ENCODE assay signal across 24 mouse cellular contexts in the genomic region with DNA sequence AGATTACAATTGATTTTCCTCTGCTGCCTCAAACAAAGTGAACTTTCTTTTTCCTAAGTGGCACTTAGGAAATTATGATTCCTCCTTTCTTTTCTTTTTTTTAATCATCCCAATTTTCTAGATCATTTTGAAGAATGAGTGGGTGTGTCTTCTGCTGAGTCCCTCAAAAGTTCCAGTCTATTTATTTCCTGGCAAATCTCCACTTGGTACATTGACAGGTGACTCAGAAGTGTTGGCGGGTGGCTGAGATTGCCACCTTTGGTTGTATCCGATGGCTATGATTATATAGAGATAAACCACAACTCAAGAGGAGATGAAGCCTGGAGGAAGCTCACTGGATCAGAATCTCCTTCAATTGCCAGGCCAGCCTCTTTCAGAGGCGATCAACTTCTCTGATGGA. TPM values are rescaled to one million over a fixed set of nuclear protein-coding genes. Genes with fewer than 3 reads are reported as not detected.
A peak's percentile ranks its signal among the peaks of the same experiment; 100 is the strongest.
DNase-seq lines count a peak whose midpoint lies in the region; ATAC-seq and TF ChIP-seq lines count a peak whose summit lies in the region.
"Had no signal": no experiment of that assay in that cellular context is flagged by ENCODE, and none has a peak within 500 bp of the region (broad histone marks: within the 10 kb centered on the region; RNA-seq: fewer than 3 reads in every experiment).

No protein-coding gene starts in this region.

- no peaks in the 10 kb centered on the region for H3K27me3 ChIP-seq in liver, adult 2 months (ENCODE audit: control insufficient read depth, insufficient read depth, low read length)
- no peaks in the 10 kb centered on the region for H3K27me3 ChIP-seq in liver, embryonic 12.5 days (replicated peaks)
- H3K27me3 ChIP-seq: heart, embryonic 13.5 days; Patski had no signal

- 71% methylated on average over 3 of the region's 3 CpGs for WGBS in liver, adult 2 months
- WGBS in liver, embryonic 12.5 days (ENCODE audit: insufficient replicate concordance), result 61% methylated on average over 3 of the region's 3 CpGs

- no peaks in the 10 kb centered on the region for H3K9me3 ChIP-seq in liver, embryonic 12.5 days (replicated peaks)
- H3K9me3 ChIP-seq: heart, embryonic 13.5 days had no signal

- H3K79me2 ChIP-seq in liver, adult 2 months (ENCODE audit: control insufficient read depth, insufficient read depth, low read length), result no peaks in the 10 kb centered on the region

- DNase-seq in liver, adult 2 months (ENCODE audit: extremely low read depth, low read depth, low spot score), result peak; percentile 19
- peak; percentile 20 for DNase-seq in NIH3T3 (ENCODE audit: low read depth)
- DNase-seq in fat pad, adult 2 months (ENCODE audit: extremely low read depth, low read depth, low spot score), result peak; percentile 2
- DNase-seq in urinary bladder, postnatal 4 days (ENCODE audit: low spot score in 2 of 2), result no peak
- no peak for DNase-seq in retina, postnatal 1 day
- DNase-seq: adrenal gland, postnatal 10 days; adrenal gland, postnatal 36 days; cerebellum, adult 18-20 months; cerebellum, adult 9-10 months; cerebellum, postnatal 14 days; forebrain, postnatal 0 days; gastrocnemius, postnatal 10 days; gastrocnemius, postnatal 36 days; heart, adult 18-20 months; heart, postnatal 14 days; heart, postnatal 4 days had no signal

- H3K27ac ChIP-seq in liver, adult 2 months (replicated peaks; ENCODE audit: insufficient read depth, low read depth, low read length), result no peak overlapping the region
- H3K27ac ChIP-seq in liver, embryonic 12.5 days, result no peak overlapping the region
- H3K27ac ChIP-seq: heart, embryonic 13.5 days; hindbrain, embryonic 14.5 days; hindbrain, postnatal 0 days had no signal

- TF ChIP-seq POLR2A in liver, adult 2 months (IDR thresholded peaks at IDR 0.05; ENCODE audit: extremely low read depth, insufficient read depth, low read length), result no peak

- no peak for ATAC-seq in liver, embryonic 12.5 days
- ATAC-seq: CD4-positive, CD25-positive, alpha-beta regulatory T cell, adult 4 months; forebrain, embryonic 14.5 days; forebrain, postnatal 0 days; hindbrain, postnatal 0 days; inflammation-experienced regulatory T-cells, adult 6 months; Patski had no signal

- no peaks in the 10 kb centered on the region for H3K36me3 ChIP-seq in liver, adult 2 months (ENCODE audit: control insufficient read depth, insufficient read depth, low read length)
- no peaks in the 10 kb centered on the region for H3K36me3 ChIP-seq in liver, embryonic 12.5 days
- H3K36me3 ChIP-seq: heart, embryonic 13.5 days had no signal

- TF ChIP-seq CTCF in liver, adult 2 months (IDR thresholded peaks at IDR 0.05; ENCODE audit: low read depth, low read length), result no peak

- no peak overlapping the region for H3K4me3 ChIP-seq in liver, adult 2 months (ENCODE audit: insufficient read depth, low read depth, low read length)
- no peak overlapping the region for H3K4me3 ChIP-seq in liver, embryonic 12.5 days
- H3K4me3 ChIP-seq: heart, embryonic 13.5 days had no signal

- H3K4me2 ChIP-seq in liver, embryonic 12.5 days, result no peak overlapping the region
- H3K4me2 ChIP-seq: heart, embryonic 13.5 days; hindbrain, embryonic 14.5 days had no signal

- no peak overlapping the region for H3K9ac ChIP-seq in liver, adult 2 months (ENCODE audit: low read depth, low read length)
- H3K9ac ChIP-seq in liver, embryonic 12.5 days, result no peak overlapping the region
- H3K9ac ChIP-seq: forebrain, postnatal 0 days; heart, embryonic 13.5 days; hindbrain, embryonic 14.5 days had no signal

- H3K4me1 ChIP-seq in liver, adult 2 months (ENCODE audit: control insufficient read depth, insufficient read depth, low read length), result no peaks in the 10 kb centered on the region
- no peaks in the 10 kb centered on the region for H3K4me1 ChIP-seq in liver, embryonic 12.5 days

RNA-seq across cellular contexts. Expression of a gene that starts 54.7 kb away (rescaled TPM):
- total RNA-seq in liver, adult 2 months (2014; rRNA removed), result 33.6 and 39.0 TPM in 2 replicates
- polyA plus RNA-seq in liver, adult 2 months (2012; rRNA removed), result 4.8 and 5.3 TPM in 2 replicates
- polyA plus RNA-seq in liver, embryonic 12.5 days (2016; fragmentation: Nextera tagmentation; extraction: Ambion mirVana), result 29.8 and 30.5 TPM in 2 replicates

RNA-seq across cellular contexts. Expression of a gene that starts 55.0 kb away (rescaled TPM):
- 5.1 and 7.5 TPM in 2 replicates for total RNA-seq in liver, adult 2 months (2014; rRNA removed)
- 0.47 and 1.2 TPM in 2 replicates for polyA plus RNA-seq in liver, adult 2 months (2012; rRNA removed)
- 1.1 and 1.7 TPM in 2 replicates for polyA plus RNA-seq in liver, embryonic 12.5 days (2016; fragmentation: Nextera tagmentation; extraction: Ambion mirVana)

Comparison
In these comparisons a context has a peak if more than half of its experiments do, and no peak if none do; other contexts are left out.
1. DNase-seq: peak in liver, adult 2 months (single experiment), NIH3T3 (single experiment) and fat pad, adult 2 months (single experiment); none in urinary bladder, postnatal 4 days (0 of 2) and retina, postnatal 1 day (single experiment).